Mouse (Mus musculus): ENCODE data around the gene Dnajc4. TPM values are rescaled to one million over a fixed set of nuclear protein-coding genes. Genes with fewer than 3 reads are reported as not detected.

Gene Dnajc4
- polyA plus RNA-seq, 1 experiment from 2014 or later = 23.1 TPM

DNA sequence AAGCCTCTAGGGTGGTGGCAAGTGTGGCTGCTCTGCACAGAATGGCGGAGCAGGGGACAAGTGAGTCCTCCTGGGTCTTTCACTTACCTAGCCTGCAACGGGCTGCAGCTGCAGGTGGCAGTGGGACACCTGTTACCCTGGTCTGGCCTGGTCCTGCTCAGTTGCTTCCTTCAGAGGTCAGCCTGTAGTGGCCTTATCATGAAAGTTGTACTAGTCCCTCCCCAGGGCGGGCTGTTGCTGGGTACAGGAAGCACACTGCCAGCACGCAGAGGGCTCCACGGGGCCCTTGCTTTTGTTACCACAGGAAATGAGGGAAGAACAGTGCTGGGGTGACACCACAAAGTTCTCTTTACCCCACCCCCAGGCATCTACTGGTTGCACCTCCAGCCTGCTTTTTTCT lies 26.8 kb upstream of the Dnajc4 start, which contains the start of gene Fermt3:
Gene Fermt3 (minus strand): TSS at position 279 of the 400 bp plus-strand sequence.
- H3K4me1 ChIP-seq (ENCODE audit: control insufficient read depth, insufficient read depth, low read length) = no peaks in the 10 kb centered on the region
- ATAC-seq (ENCODE audit: low FRiP score, low TSS enrichment) = no peak
- H3K9me3 ChIP-seq (ENCODE audit: control insufficient read depth, low read length) = no peaks in the 10 kb centered on the region
- 90% methylated on average over 5 of the region's 5 CpGs for WGBS
- no peaks in the 10 kb centered on the region for H3K27me3 ChIP-seq (ENCODE audit: control insufficient read depth, insufficient read depth, low read length)
- no peak within 1 kb of the TSS for H3K27ac ChIP-seq (replicated peaks; ENCODE audit: low read depth, low read length)
- H3K36me3 ChIP-seq (ENCODE audit: control insufficient read depth, insufficient read depth, low read length) = peaks cover 66% of the 10 kb centered on the region
- H3K4me2 ChIP-seq (ENCODE audit: low read length) = no peak within 1 kb of the TSS
- no peak within 1 kb of the TSS for H3K9ac ChIP-seq (replicated peaks; ENCODE audit: low read length)
- DNase-seq = no peak
- H3K4me3 ChIP-seq (replicated peaks; ENCODE audit: low read depth, low read length) = no peak within 1 kb of the TSS

DNA sequence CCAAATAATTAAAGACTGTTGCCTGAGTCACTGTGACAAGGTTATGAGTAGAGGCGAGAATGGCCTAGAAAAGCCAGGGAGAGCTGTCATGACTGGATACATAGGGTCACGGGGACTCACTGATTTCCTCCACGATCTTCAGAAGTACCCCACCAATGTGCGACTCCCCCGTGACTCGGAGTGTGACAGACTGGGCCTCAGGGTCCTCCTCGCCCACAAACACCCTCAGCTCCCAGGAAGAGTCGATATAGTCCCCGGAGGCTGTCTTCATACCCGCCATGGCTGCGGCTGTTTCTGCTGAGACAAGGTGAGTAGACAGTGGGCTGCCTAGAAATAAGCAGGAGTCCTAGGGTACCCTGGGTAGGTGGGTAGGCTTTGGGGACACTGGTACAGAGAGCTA lies 26.2 kb upstream of the Dnajc4 start:
- 93% methylated on average over 11 of the region's 11 CpGs for WGBS
- no peaks in the 10 kb centered on the region for H3K27me3 ChIP-seq (ENCODE audit: control insufficient read depth, insufficient read depth, low read length)
- no peaks in the 10 kb centered on the region for H3K4me1 ChIP-seq (ENCODE audit: control insufficient read depth, insufficient read depth, low read length)
- no peak for ATAC-seq (ENCODE audit: low FRiP score, low TSS enrichment)
- H3K4me3 ChIP-seq (replicated peaks; ENCODE audit: low read depth, low read length) = no peak overlapping the region
- no peak overlapping the region for H3K9ac ChIP-seq (replicated peaks; ENCODE audit: low read length)
- H3K27ac ChIP-seq (replicated peaks; ENCODE audit: low read depth, low read length) = no peak overlapping the region
- peaks cover 60% of the 10 kb centered on the region for H3K36me3 ChIP-seq (ENCODE audit: control insufficient read depth, insufficient read depth, low read length)
- no peak overlapping the region for H3K4me2 ChIP-seq (ENCODE audit: low read length)
- DNase-seq = no peak
- no peaks in the 10 kb centered on the region for H3K9me3 ChIP-seq (ENCODE audit: control insufficient read depth, low read length)

DNA sequence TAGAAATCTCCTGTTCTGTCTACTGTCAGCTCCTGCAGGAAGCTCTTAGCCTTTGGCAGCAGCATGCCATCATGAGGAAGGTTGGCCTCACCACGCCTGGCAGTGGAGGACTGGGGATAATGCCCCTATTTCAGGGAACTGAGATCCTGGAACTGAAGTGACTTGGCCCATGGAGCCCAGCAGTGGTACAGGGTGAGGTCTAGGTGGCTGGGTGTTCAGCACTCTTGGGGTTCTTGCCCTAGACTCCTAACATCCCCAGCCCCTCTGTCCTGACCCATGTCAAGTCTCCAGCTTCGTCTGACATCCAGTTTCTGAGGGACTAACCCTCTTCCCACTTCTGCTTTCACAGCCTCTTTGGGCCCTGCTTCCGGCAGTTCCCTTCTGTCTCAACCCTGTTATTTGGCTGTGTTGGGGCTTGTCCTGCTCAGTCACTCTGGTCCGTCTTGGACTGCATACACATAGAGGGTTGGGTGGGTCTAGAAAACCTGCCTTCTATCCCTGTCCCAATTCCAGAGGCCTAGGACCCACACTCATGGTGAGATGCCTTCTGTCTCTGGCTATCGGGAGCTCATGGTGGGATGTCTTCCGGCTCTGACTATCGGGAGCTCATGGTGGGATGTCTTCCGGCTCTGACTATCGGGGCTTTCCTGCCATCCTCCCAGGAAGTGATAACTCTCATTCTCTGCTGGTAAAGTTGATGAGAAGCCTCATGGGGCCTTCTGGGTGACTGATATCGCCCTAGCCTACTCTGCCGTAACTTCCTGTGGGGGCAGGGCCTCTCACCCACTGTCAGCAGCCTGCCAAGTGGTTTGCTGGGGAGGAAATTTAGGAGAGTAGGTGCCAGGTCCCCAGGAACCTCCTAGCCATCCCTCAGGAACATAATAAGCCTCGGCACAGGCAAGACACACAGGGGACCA lies 25.4 kb upstream of the Dnajc4 start:
- WGBS = 88% methylated on average over 12 of the region's 12 CpGs
- Histone ChIP-seq H3K4me2 (ENCODE audit: low read length) (no peak overlapping the region), H3K27me3 (ENCODE audit: control insufficient read depth, insufficient read depth, low read length) (no peaks in the 10 kb centered on the region), H3K9me3 (ENCODE audit: control insufficient read depth, low read length) (no peaks in the 10 kb centered on the region), H3K36me3 (ENCODE audit: control insufficient read depth, insufficient read depth, low read length) (peaks cover 52% of the 10 kb centered on the region), H3K4me3 (replicated peaks; ENCODE audit: low read depth, low read length) (no peak overlapping the region), H3K27ac (replicated peaks; ENCODE audit: low read depth, low read length) (no peak overlapping the region), H3K9ac (replicated peaks; ENCODE audit: low read length) (no peak overlapping the region), H3K4me1 (ENCODE audit: control insufficient read depth, insufficient read depth, low read length) (no peaks in the 10 kb centered on the region)
- DNase-seq (no peak), ATAC-seq (ENCODE audit: low FRiP score, low TSS enrichment) (no peak)

DNA sequence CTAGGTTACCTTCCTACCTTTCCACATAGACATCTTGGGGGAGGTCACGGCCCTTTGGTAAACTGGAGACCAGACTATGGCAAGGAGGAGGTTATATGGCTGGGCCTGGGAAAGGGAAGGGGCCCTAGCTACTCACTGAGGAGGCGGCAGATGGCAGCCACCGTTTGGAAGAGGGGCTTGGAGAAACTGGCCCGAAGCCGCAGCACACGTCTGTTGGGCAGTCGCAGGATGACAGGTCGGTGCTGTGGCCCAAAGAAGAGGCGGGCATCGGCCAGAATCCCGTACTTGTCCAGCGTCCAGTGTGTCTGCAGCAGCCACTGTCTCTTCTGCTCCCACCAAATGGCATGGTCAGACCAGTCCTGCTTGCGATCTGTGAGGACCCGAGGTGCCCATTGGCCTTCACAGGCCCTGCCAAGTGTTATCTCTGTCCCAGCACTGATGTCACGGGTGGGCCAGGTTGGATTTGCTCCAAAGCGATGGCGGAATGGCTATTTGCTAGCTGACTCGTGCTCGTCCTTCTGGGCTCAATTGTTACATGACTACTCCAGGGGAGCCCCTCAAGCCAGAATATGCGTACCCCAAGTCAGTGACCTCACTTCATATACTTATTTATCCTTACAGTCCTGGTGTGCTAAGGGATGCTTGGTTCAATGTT lies 22.2 kb upstream of the Dnajc4 start:
- Histone ChIP-seq H3K36me3 (ENCODE audit: control insufficient read depth, insufficient read depth, low read length) (peaks cover 21% of the 10 kb centered on the region), H3K4me3 (replicated peaks; ENCODE audit: low read depth, low read length) (no peak overlapping the region), H3K9ac (replicated peaks; ENCODE audit: low read length) (no peak overlapping the region), H3K27me3 (ENCODE audit: control insufficient read depth, insufficient read depth, low read length) (no peaks in the 10 kb centered on the region), H3K4me2 (ENCODE audit: low read length) (no peak overlapping the region), H3K9me3 (ENCODE audit: control insufficient read depth, low read length) (no peaks in the 10 kb centered on the region), H3K27ac (replicated peaks; ENCODE audit: low read depth, low read length) (no peak overlapping the region), H3K4me1 (ENCODE audit: control insufficient read depth, insufficient read depth, low read length) (no peaks in the 10 kb centered on the region)
- DNase-seq (no peak), ATAC-seq (ENCODE audit: low FRiP score, low TSS enrichment) (no peak)
- 91% methylated on average over 20 of the region's 20 CpGs for WGBS

DNA sequence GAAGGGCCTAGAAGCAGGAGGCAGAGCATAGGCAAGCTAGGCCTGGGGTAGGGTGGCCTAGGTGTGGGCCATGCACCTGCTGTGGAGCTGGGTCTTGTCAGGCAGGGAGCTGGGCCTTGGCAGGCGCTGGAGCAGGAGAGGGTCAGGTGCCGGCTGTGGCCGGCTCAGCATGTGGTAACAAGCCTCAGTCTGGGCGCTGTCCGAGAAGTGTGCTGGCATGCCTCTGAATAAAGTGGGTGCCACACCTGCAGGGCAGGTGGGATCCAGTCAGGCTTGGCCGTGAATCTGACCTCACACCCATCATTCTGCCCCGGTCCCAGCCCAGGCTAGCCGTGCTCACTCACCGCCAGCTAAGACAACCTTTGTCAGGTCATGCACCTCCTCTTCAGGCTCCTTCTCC lies 21.6 kb upstream of the Dnajc4 start:
- Histone ChIP-seq H3K9ac (replicated peaks; ENCODE audit: low read length) (no peak overlapping the region), H3K36me3 (ENCODE audit: control insufficient read depth, insufficient read depth, low read length) (peaks cover 14% of the 10 kb centered on the region), H3K4me1 (ENCODE audit: control insufficient read depth, insufficient read depth, low read length) (no peaks in the 10 kb centered on the region), H3K4me2 (ENCODE audit: low read length) (no peak overlapping the region), H3K4me3 (replicated peaks; ENCODE audit: low read depth, low read length) (no peak overlapping the region), H3K9me3 (ENCODE audit: control insufficient read depth, low read length) (no peaks in the 10 kb centered on the region), H3K27ac (replicated peaks; ENCODE audit: low read depth, low read length) (no peak overlapping the region), H3K27me3 (ENCODE audit: control insufficient read depth, insufficient read depth, low read length) (no peaks in the 10 kb centered on the region)
- ATAC-seq (ENCODE audit: low FRiP score, low TSS enrichment) = no peak
- DNase-seq = no peak
- WGBS = 86% methylated on average over 9 of the region's 9 CpGs

DNA sequence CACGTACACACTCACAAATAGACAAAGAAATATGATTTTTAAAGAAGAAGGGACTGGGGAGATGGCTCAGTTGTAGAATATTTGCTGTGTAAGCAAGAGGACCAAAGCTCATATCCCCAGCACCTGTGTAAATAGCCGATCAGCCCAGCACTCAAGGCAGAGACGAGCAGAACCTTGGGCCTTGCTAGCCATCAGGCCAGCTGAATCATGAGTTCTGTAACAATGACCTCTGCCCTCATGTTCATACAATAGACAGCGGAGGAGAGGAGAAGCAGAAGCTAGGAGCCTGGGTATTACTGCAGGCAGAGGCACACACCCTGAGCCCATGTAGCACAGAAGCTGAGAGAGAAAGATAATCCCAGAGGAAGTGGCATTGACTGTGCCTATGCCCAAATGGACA lies 20.1 kb upstream of the Dnajc4 start:
- no peak for ATAC-seq (ENCODE audit: low FRiP score, low TSS enrichment)
- Histone ChIP-seq H3K27me3 (ENCODE audit: control insufficient read depth, insufficient read depth, low read length) (no peaks in the 10 kb centered on the region), H3K4me3 (replicated peaks; ENCODE audit: low read depth, low read length) (no peak overlapping the region), H3K27ac (replicated peaks; ENCODE audit: low read depth, low read length) (no peak overlapping the region), H3K4me2 (ENCODE audit: low read length) (no peak overlapping the region), H3K36me3 (ENCODE audit: control insufficient read depth, insufficient read depth, low read length) (0 out of 2 replicates have a peak, but pooled peaks cover under 1% of the 10 kb centered on the region), H3K4me1 (ENCODE audit: control insufficient read depth, insufficient read depth, low read length) (no peaks in the 10 kb centered on the region), H3K9ac (replicated peaks; ENCODE audit: low read length) (no peak overlapping the region), H3K9me3 (ENCODE audit: control insufficient read depth, low read length) (no peaks in the 10 kb centered on the region)
- 81% methylated on average over 4 of the region's 4 CpGs for WGBS
- DNase-seq = no peak

DNA sequence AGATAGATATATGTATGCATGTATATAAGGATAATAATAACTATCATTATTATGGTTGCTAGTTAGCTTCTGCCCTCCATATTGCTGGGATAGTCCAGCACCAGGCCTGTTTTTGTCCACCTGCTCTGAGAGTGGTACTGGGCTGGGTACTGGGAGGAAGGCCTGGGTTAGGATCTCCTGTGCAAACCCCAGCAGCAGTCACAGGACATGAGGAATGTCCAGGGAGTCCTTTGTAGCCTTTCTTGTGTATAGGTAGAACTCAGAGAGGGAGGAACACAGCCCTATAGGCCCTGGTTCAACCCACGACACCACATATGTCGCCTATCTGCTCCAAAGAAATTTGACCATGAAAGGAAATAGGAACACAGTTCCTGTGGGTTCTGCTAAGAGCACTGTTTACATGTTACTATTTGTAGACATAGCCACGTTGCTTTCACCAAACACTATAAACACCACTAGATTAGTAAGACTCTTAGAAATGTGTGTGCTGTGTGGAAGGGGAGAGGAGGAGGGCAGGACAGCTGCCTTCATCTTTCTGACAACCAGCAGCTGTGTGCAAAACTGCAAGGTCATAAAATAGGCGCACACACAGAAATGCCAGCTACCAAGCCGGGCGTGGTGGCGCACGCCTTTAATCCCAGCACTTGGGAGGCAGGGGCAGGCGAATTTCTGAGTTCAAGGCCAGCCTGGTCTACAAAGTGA lies 14.7 kb upstream of the Dnajc4 start:
- H3K4me2 ChIP-seq (ENCODE audit: low read length) = no peak overlapping the region
- no peaks in the 10 kb centered on the region for H3K36me3 ChIP-seq (ENCODE audit: control insufficient read depth, insufficient read depth, low read length)
- 89% methylated on average over 9 of the region's 9 CpGs for whole genome bisulfite sequencing
- H3K9ac ChIP-seq (replicated peaks; ENCODE audit: low read length) = no peak overlapping the region
- no peaks in the 10 kb centered on the region for H3K4me1 ChIP-seq (ENCODE audit: control insufficient read depth, insufficient read depth, low read length)
- no peaks in the 10 kb centered on the region for H3K9me3 ChIP-seq (ENCODE audit: control insufficient read depth, low read length)
- H3K27me3 ChIP-seq (ENCODE audit: control insufficient read depth, insufficient read depth, low read length) = no peaks in the 10 kb centered on the region
- DNase-seq (no peak), ATAC-seq (ENCODE audit: low FRiP score, low TSS enrichment) (no peak)
- no peak overlapping the region for H3K4me3 ChIP-seq (replicated peaks; ENCODE audit: low read depth, low read length)
- no peak overlapping the region for H3K27ac ChIP-seq (replicated peaks; ENCODE audit: low read depth, low read length)

DNA sequence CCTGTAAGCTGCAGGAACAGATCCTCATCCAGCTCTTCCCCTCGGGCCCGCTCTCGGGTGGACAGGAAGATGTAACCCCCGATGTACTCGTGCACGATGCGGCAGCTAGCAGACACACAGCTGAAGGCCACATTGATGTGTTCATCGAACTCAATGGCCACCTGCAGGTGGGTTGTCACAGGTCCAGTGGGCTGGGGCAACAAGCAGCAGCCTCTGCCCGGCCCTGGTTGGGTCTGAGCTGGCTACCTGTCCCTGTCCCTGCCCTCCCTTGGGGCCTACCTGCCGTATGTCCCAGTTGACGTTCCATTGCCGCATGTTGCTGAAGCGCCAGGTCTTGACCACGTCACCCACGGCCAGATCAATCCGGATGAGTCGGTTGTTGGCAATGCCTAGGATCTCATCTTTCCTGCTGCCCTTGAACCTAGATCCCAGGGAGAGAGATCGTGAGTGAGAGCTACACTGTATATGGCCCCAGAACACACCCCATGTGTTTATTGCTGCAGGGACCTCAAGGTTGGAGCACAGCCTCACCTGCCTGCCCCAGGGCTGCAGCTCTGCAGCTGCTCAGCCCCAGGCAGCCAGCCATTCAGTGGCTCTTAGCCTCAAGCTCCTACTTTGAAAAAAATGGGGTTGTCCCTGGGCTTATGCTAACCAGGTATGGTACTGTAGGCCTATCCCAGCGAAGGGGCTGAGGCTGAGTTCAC lies 7.1 kb upstream of the Dnajc4 start:
- Histone ChIP-seq H3K9me3 (ENCODE audit: control insufficient read depth, low read length) (no peaks in the 10 kb centered on the region), H3K27ac (replicated peaks; ENCODE audit: low read depth, low read length) (no peak overlapping the region), H3K4me1 (ENCODE audit: control insufficient read depth, insufficient read depth, low read length) (peaks cover 22% of the 10 kb centered on the region), H3K4me3 (replicated peaks; ENCODE audit: low read depth, low read length) (no peak overlapping the region), H3K9ac (replicated peaks; ENCODE audit: low read length) (no peak overlapping the region), H3K4me2 (ENCODE audit: low read length) (no peak overlapping the region), H3K36me3 (ENCODE audit: control insufficient read depth, insufficient read depth, low read length) (peaks cover 22% of the 10 kb centered on the region), H3K27me3 (ENCODE audit: control insufficient read depth, insufficient read depth, low read length) (no peaks in the 10 kb centered on the region)
- 96% methylated on average over 19 of the region's 19 CpGs for WGBS
- ATAC-seq (ENCODE audit: low FRiP score, low TSS enrichment) (no peak), DNase-seq (no peak)

Measured in midbrain, embryonic 14.5 days (tissue).